Mouse (Mus musculus) embryonic facial prominence, embryonic 14.5 days (tissue): ENCODE results near the gene Lsm11. TPM values are rescaled to one million over a fixed set of nuclear protein-coding genes. Genes with fewer than 3 reads are reported as not detected.

ENCODE experiments used
- ATAC-seq: fragments of 200-750 bp; cut with Nextera tagmentation; 2 replicates; pipeline ENCODE4 v1.8.0; 2017; ENCODE audit warnings: low read depth, moderate number of reproducible peaks, moderate TSS enrichment
- DNase-seq: peaks from one replicate; pipeline ENCODE4 v3.0.0-alpha.2; 2015; ENCODE audit warnings: low spot score
- H3K27ac ChIP-seq: fragments of 300-500 bp; sonication (generic); replicated peaks from 2 replicates; pipeline ENCODE4 v1.5.1; 2014; ENCODE audit warnings: low read depth, mild to moderate bottlenecking, low read length, moderate library complexity
- H3K27me3 ChIP-seq: fragments of 300-500 bp; sonication (generic); replicated peaks from 2 replicates; pipeline ENCODE4 v1.6.1; 2014; ENCODE audit warnings: low read length; ENCODE audit not compliant: control insufficient read depth, insufficient read depth
- H3K36me3 ChIP-seq: fragments of 300-500 bp; sonication (generic); 2 replicates; pipeline ENCODE4 v1.6.1; 2014; ENCODE audit warnings: low read length, mixed read lengths; ENCODE audit not compliant: control insufficient read depth, insufficient read depth
- H3K4me1 ChIP-seq: fragments of 300-500 bp; sonication (generic); 2 replicates; pipeline ENCODE4 v1.6.1; 2014; ENCODE audit warnings: antibody characterized with exemption, low read length; ENCODE audit not compliant: control insufficient read depth, insufficient read depth
- H3K4me2 ChIP-seq: fragments of 300-500 bp; sonication (generic); 2 replicates; pipeline ENCODE4 v1.6.1; 2014; ENCODE audit warnings: low read depth, mild to moderate bottlenecking, low read length, moderate library complexity, mixed read lengths
- H3K4me3 ChIP-seq: fragments of 300-500 bp; sonication (generic); 2 replicates; pipeline ENCODE4 v1.5.1; 2014; ENCODE audit warnings: low read depth, mild to moderate bottlenecking, low read length
- H3K9ac ChIP-seq: fragments of 300-500 bp; sonication (generic); 2 replicates; pipeline ENCODE4 v1.6.1; 2014; ENCODE audit warnings: low read depth, mild to moderate bottlenecking, low read length, moderate library complexity, mixed read lengths
- H3K9me3 ChIP-seq: fragments of 300-500 bp; sonication (generic); 2 replicates; pipeline ENCODE4 v1.6.1; 2016; ENCODE audit warnings: low read length; ENCODE audit not compliant: control insufficient read depth
- WGBS: fragments of 180-500 bp; shearing (Covaris S2); extraction: QIAGEN DNeasy Blood & Tissue Kit; methylation state at CpG from one replicate; pipeline ENCODE4 v1.1.7; 2014; 5-methylcytosine and 5-hydroxymethylcytosine counted together
- polyA plus RNA-seq: library from polyadenylated mRNA; unstranded; fragments of >200 nt; fragmentation: Nextera tagmentation; extraction: Ambion mirVana; gene quantifications from 2 replicates; pipeline ENCODE4 v1.2.1, GENCODE M21; 2014

Lsm11 gene
- polyA plus RNA-seq, 1 experiment from 2014 or later: 8.3 TPM

- Histone ChIP-seq H3K4me2 (no peak overlapping the region), H3K4me1 (no peaks in the 10 kb centered on the region), H3K27ac (no peak overlapping the region), H3K4me3 (no peak overlapping the region), H3K9me3 (no peaks in the 10 kb centered on the region), H3K9ac (no peak overlapping the region), H3K36me3 (no peaks in the 10 kb centered on the region), H3K27me3 (no peaks in the 10 kb centered on the region)
- WGBS: 90% methylated on average over 3 of the region's 3 CpGs
- no peak for ATAC-seq
- no peak for DNase-seq
Measured at GRCm38 (mm10) chr11:45968466-45968865, 23.7 kb upstream of the Lsm11 start.

DNA sequence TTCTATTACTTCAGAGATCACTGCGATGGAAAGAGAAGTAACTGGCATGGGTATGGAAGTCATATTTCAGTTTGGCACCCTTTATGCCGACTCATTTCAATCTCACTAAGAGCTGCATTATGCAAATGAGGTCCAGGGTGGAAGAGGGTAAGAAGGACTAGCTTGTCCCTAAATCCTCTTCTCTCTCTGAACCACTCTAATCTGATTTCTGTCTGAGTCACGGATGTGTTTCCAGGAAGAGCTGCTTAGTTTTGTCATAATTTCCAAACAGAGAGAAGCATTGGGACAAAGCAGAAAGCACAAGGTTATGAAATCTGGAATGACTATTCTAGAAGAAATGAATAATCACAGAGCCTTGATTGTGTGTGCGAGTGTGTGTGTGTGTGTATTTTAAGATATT lies 22.2 kb upstream of the Lsm11 start:
- Histone ChIP-seq H3K27me3 (no peaks in the 10 kb centered on the region), H3K4me2 (no peak overlapping the region), H3K36me3 (no peaks in the 10 kb centered on the region), H3K27ac (no peak overlapping the region), H3K9me3 (no peaks in the 10 kb centered on the region), H3K9ac (no peak overlapping the region), H3K4me1 (no peaks in the 10 kb centered on the region), H3K4me3 (no peak overlapping the region)
- ATAC-seq (no peak), DNase-seq (no peak)
- WGBS: 84% methylated on average over 4 of the region's 4 CpGs

DNA sequence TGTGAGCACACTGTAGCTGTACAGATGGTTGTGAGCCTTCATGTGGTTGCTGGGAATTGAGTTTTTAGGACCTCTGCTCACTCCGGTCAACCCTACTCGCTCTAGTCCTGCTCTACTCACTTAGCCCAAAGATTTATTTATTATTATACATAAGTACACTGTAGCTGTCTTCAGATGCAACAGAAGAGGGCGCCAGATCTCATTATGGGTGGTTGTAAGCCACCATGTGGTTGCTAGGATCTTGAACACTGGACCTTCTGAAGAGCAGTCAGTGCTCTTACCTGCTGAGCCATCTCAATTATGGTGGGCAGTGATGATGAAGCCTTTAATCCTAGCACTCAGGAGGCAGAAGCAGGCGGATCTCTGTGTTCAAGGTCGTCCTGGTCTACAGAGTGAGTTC lies 15.3 kb upstream of the Lsm11 start:
- Histone ChIP-seq H3K36me3 (no peaks in the 10 kb centered on the region), H3K27ac (no peak overlapping the region), H3K4me3 (no peak overlapping the region), H3K4me1 (no peaks in the 10 kb centered on the region), H3K9me3 (no peaks in the 10 kb centered on the region), H3K9ac (no peak overlapping the region), H3K4me2 (no peak overlapping the region), H3K27me3 (no peaks in the 10 kb centered on the region)
- 88% methylated on average over 5 of the region's 5 CpGs for WGBS
- DNase-seq: no peak
- no peak for ATAC-seq

GRCm38 (mm10) chr11:45959598-45959997 lies 14.9 kb upstream of the Lsm11 start:
- Histone ChIP-seq H3K4me1 (no peaks in the 10 kb centered on the region), H3K4me3 (no peak overlapping the region), H3K27me3 (no peaks in the 10 kb centered on the region), H3K4me2 (no peak overlapping the region), H3K27ac (no peak overlapping the region), H3K9me3 (no peaks in the 10 kb centered on the region), H3K36me3 (no peaks in the 10 kb centered on the region), H3K9ac (no peak overlapping the region)
- DNase-seq (no peak), ATAC-seq (no peak)
- 77% methylated on average over 3 of the region's 3 CpGs for WGBS

DNA sequence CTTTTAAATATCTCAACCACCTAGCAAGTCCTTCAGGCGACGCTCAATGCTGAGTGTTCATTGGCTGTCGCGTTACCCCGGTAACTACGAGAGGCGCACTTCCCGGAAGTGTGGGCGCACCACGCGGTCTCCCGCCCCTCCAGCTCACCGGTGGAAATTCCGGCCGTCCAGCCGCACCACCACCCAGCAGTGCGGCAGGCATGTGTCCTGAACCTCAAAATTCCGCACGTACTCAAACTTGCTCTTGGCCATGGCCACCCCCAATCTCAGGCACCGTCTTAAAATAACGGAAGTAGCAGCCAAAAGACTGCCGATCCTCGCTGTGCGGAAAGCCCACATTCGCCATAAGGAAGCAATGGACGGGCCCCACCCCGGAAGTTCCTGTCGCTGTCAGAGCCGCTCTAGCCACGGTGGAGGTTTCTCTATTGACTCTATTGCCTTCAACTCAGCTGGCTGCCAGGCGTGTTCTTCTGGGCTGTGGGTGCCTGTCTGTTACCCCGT lies 10.4 kb upstream of the Lsm11 start, which contains the start of gene Thg1l:
Gene Thg1l (minus strand): TSS at position 368 of the 501 bp plus-strand sequence.
- Histone ChIP-seq H3K4me2 (peak within 1 kb of the TSS; percentile 62), H3K27ac (0 out of 2 replicates have a peak within 1 kb of the TSS, but pooled peaks have one; percentile 44), H3K4me3 (peak within 1 kb of the TSS; percentile 72), H3K9me3 (no peaks in the 10 kb centered on the region), H3K36me3 (peaks cover 23% of the 10 kb centered on the region), H3K9ac (peak within 1 kb of the TSS; percentile 63), H3K27me3 (no peaks in the 10 kb centered on the region), H3K4me1 (no peaks in the 10 kb centered on the region)
- WGBS: under 1% methylated on average over 32 of the region's 32 CpGs
- DNase-seq: peak; percentile 97
- ATAC-seq: peak; percentile 98

DNA sequence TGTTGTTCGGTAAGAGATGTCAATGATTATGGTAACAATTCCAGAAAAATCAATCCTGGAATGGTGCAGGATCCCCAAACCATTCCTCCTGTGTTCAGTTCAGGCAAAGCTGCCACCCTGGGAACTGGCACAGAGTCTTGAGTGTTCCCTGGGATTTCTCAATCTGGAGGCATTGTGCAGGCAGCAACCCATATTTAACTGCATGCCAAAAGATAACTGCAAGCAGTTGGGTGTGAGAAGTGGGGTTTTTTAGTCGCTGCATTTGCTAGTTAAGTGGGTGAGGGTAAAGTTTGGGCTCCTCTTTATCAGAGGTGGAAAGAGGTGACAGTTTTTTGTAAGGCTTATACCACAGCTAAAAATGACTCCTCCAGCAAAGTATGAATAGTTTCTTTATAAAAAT lies 2.8 kb upstream of the Lsm11 start:
- DNase-seq: no peak
- peaks cover 13% of the 10 kb centered on the region for H3K4me1 ChIP-seq
- no peaks in the 10 kb centered on the region for H3K9me3 ChIP-seq
- peaks cover 39% of the 10 kb centered on the region for H3K36me3 ChIP-seq
- H3K4me2 ChIP-seq: no peak overlapping the region
- no peak for ATAC-seq
- no peak overlapping the region for H3K9ac ChIP-seq
- no peak overlapping the region for H3K27ac ChIP-seq
- WGBS: 88% methylated on average over 2 of the region's 2 CpGs
- no peaks in the 10 kb centered on the region for H3K27me3 ChIP-seq
- no peak overlapping the region for H3K4me3 ChIP-seq

GRCm38 (mm10) chr11:45946796-45947195 lies 2.1 kb upstream of the Lsm11 start:
- Histone ChIP-seq H3K4me1 (peaks cover 13% of the 10 kb centered on the region), H3K9me3 (no peaks in the 10 kb centered on the region), H3K4me2 (no peak overlapping the region), H3K9ac (no peak overlapping the region), H3K36me3 (peaks cover 32% of the 10 kb centered on the region), H3K27ac (no peak overlapping the region), H3K4me3 (no peak overlapping the region), H3K27me3 (no peaks in the 10 kb centered on the region)
- WGBS: 81% methylated on average over 4 of the region's 4 CpGs
- DNase-seq (no peak), ATAC-seq (no peak)

- H3K36me3 ChIP-seq: peaks cover 11% of the 10 kb centered on the region; the same call in 1 of the 2 replicates
- no peaks in the 10 kb centered on the region for H3K9me3 ChIP-seq
- peak; percentile 45 for DNase-seq
- H3K4me3 ChIP-seq: peak overlapping the region; percentile 84
- 1% methylated on average over 30 of the region's 49 CpGs for WGBS
- H3K4me1 ChIP-seq: peaks cover 13% of the 10 kb centered on the region
- H3K9ac ChIP-seq: peak overlapping the region; percentile 83
- H3K27me3 ChIP-seq: no peaks in the 10 kb centered on the region
- peak overlapping the region; percentile 89 for H3K4me2 ChIP-seq
- ATAC-seq: peak; percentile 68
- H3K27ac ChIP-seq: no peak overlapping the region
Measured at GRCm38 (mm10) chr11:45943891-45944642, 668 bp downstream of the Lsm11 start.
